Mouse (Mus musculus) hindbrain, embryonic 13.5 days (tissue): ENCODE measurements around the gene Etnk2. TPM values are rescaled to one million over a fixed set of nuclear protein-coding genes. Genes with fewer than 3 reads are reported as not detected.
"Not testable (repeated sequence)": the region's sequence is repeated elsewhere in the genome, so short reads cannot be mapped to it uniquely, and the experiment has no call there.

Source experiments
- ATAC-seq: fragments of 200-750 bp; cut with Nextera tagmentation; 2 replicates; pipeline ENCODE4 v1.8.0; 2017; ENCODE audit warnings: moderate TSS enrichment; ENCODE audit not compliant: low FRiP score
- H3K27ac ChIP-seq: fragments of 300-500 bp; sonication (generic); 2 replicates; pipeline ENCODE4 v1.5.1; 2015; ENCODE audit warnings: inconsistent platforms, mild to moderate bottlenecking, moderate library complexity
- H3K27me3 ChIP-seq: fragments of 300-500 bp; sonication (generic); 2 replicates; pipeline ENCODE4 v1.6.1; 2015; ENCODE audit warnings: mild to moderate bottlenecking, inconsistent platforms
- H3K36me3 ChIP-seq: fragments of 300-500 bp; sonication (generic); 2 replicates; pipeline ENCODE4 v1.6.1; 2015; ENCODE audit warnings: mild to moderate bottlenecking, inconsistent platforms
- H3K4me1 ChIP-seq: fragments of 300-500 bp; sonication (generic); replicated peaks from 2 replicates; pipeline ENCODE4 v1.6.1; 2015; ENCODE audit warnings: inconsistent platforms
- H3K4me2 ChIP-seq: fragments of 300-500 bp; sonication (generic); 2 replicates; pipeline ENCODE4 v1.6.1; 2015; ENCODE audit warnings: inconsistent platforms, mild to moderate bottlenecking, moderate library complexity
- H3K4me3 ChIP-seq: fragments of 300-500 bp; sonication (generic); 2 replicates; pipeline ENCODE4 v1.5.1; 2015; ENCODE audit warnings: mild to moderate bottlenecking, inconsistent platforms
- H3K9ac ChIP-seq: fragments of 300-500 bp; sonication (generic); 2 replicates; pipeline ENCODE4 v1.6.1; 2015; ENCODE audit warnings: mild to moderate bottlenecking, inconsistent platforms
- H3K9me3 ChIP-seq: fragments of 300-500 bp; sonication (generic); 2 replicates; pipeline ENCODE4 v1.6.1; 2016; ENCODE audit warnings: inconsistent platforms
- WGBS: fragments of 180-500 bp; shearing (Covaris S2); methylation state at CpG from one replicate; pipeline ENCODE4 v1.1.7; 2015; 5-methylcytosine and 5-hydroxymethylcytosine counted together
- polyA plus RNA-seq: library from polyadenylated mRNA; unstranded; fragments of >200 nt; fragmentation: Nextera tagmentation; extraction: Ambion mirVana; gene quantifications from 2 replicates; pipeline ENCODE4 v1.2.1, GENCODE M21; 2015

Etnk2 gene
- polyA plus RNA-seq, 1 experiment from 2014 or later: 10.3 TPM

- no peaks in the 10 kb centered on the region for H3K36me3 ChIP-seq
- H3K27me3 ChIP-seq: peaks cover 26% of the 10 kb centered on the region
- no peak overlapping the region for H3K4me2 ChIP-seq
- peak overlapping the region; percentile 56 for H3K27ac ChIP-seq
- WGBS: 24% methylated on average over 3 of the region's 3 CpGs
- peaks cover 26% of the 10 kb centered on the region for H3K4me1 ChIP-seq
- peak; percentile 86 for ATAC-seq
- H3K9me3 ChIP-seq: no peaks in the 10 kb centered on the region
- H3K4me3 ChIP-seq: no peak overlapping the region
- no peak overlapping the region for H3K9ac ChIP-seq
These were observed 32.2 kb upstream of the Etnk2 start for GRCm38 (mm10) chr1:133331142-133331541.

GRCm38 (mm10) chr1:133332656-133333430, 30.5 kb upstream of the Etnk2 start:
- Histone ChIP-seq H3K4me2 (no peak overlapping the region), H3K36me3 (no peaks in the 10 kb centered on the region), H3K4me3 (no peak overlapping the region), H3K9me3 (no peaks in the 10 kb centered on the region), H3K9ac (no peak overlapping the region), H3K27me3 (peaks cover 20% of the 10 kb centered on the region), H3K4me1 (peaks cover 26% of the 10 kb centered on the region), H3K27ac (no peak overlapping the region)
- ATAC-seq: no peak
- WGBS: 87% methylated on average over 11 of the region's 11 CpGs

GRCm38 (mm10) chr1:133333937-133334336, 29.4 kb upstream of the Etnk2 start:
- 52% methylated on average over 6 of the region's 6 CpGs for WGBS
- Histone ChIP-seq H3K27ac (no peak overlapping the region), H3K4me1 (peaks cover 23% of the 10 kb centered on the region), H3K4me3 (no peak overlapping the region), H3K27me3 (peaks cover 10% of the 10 kb centered on the region), H3K9me3 (no peaks in the 10 kb centered on the region), H3K4me2 (no peak overlapping the region), H3K36me3 (no peaks in the 10 kb centered on the region), H3K9ac (no peak overlapping the region)
- ATAC-seq: no peak

GRCm38 (mm10) chr1:133340403-133340802, 23.0 kb upstream of the Etnk2 start:
- H3K36me3 ChIP-seq, H3K27ac ChIP-seq, ATAC-seq, H3K9ac ChIP-seq, H3K9me3 ChIP-seq, H3K4me2 ChIP-seq, H3K27me3 ChIP-seq, H3K4me1 ChIP-seq, H3K4me3 ChIP-seq: not testable (repeated sequence)
- WGBS: 83% methylated on average over 1 of the region's 1 CpGs

- no peak overlapping the region for H3K27ac ChIP-seq
- ATAC-seq: no peak
- WGBS: 91% methylated on average over 2 of the region's 2 CpGs
- no peak overlapping the region for H3K4me3 ChIP-seq
- H3K9ac ChIP-seq: no peak overlapping the region
- H3K27me3 ChIP-seq: no peaks in the 10 kb centered on the region
- H3K4me2 ChIP-seq: no peak overlapping the region
- no peaks in the 10 kb centered on the region for H3K9me3 ChIP-seq
- H3K36me3 ChIP-seq: no peaks in the 10 kb centered on the region
- no peaks in the 10 kb centered on the region for H3K4me1 ChIP-seq
These were observed 19.0 kb upstream of the Etnk2 start for GRCm38 (mm10) chr1:133344357-133344756.

- WGBS: 89% methylated on average over 9 of the region's 9 CpGs
- H3K4me1 ChIP-seq: peaks cover 10% of the 10 kb centered on the region
- no peak overlapping the region for H3K4me2 ChIP-seq
- ATAC-seq: no peak
- H3K36me3 ChIP-seq: no peaks in the 10 kb centered on the region
- H3K27me3 ChIP-seq: no peaks in the 10 kb centered on the region
- no peak overlapping the region for H3K4me3 ChIP-seq
- no peak overlapping the region for H3K27ac ChIP-seq
- H3K9ac ChIP-seq: no peak overlapping the region
- H3K9me3 ChIP-seq: no peaks in the 10 kb centered on the region
These were observed 16.8 kb upstream of the Etnk2 start for GRCm38 (mm10) chr1:133346531-133346930.

- Histone ChIP-seq H3K9ac (no peak overlapping the region), H3K36me3 (no peaks in the 10 kb centered on the region), H3K4me2 (no peak overlapping the region), H3K4me1 (peaks cover 10% of the 10 kb centered on the region), H3K27me3 (no peaks in the 10 kb centered on the region), H3K27ac (no peak overlapping the region; the same call in 1 of the 2 replicates), H3K4me3 (no peak overlapping the region), H3K9me3 (no peaks in the 10 kb centered on the region)
- ATAC-seq: no peak
- 69% methylated on average over 3 of the region's 3 CpGs for WGBS
These were observed 16.1 kb upstream of the Etnk2 start for GRCm38 (mm10) chr1:133347226-133347625.

GRCm38 (mm10) chr1:133347693-133348520, 15.5 kb upstream of the Etnk2 start:
- Histone ChIP-seq H3K9ac (no peak overlapping the region), H3K4me1 (peaks cover 10% of the 10 kb centered on the region), H3K4me2 (no peak overlapping the region), H3K36me3 (no peaks in the 10 kb centered on the region), H3K9me3 (no peaks in the 10 kb centered on the region), H3K27ac (no peak overlapping the region), H3K27me3 (no peaks in the 10 kb centered on the region), H3K4me3 (no peak overlapping the region)
- WGBS: 77% methylated on average over 11 of the region's 11 CpGs
- ATAC-seq: no peak

- no peaks in the 10 kb centered on the region for H3K9me3 ChIP-seq
- peaks cover 17% of the 10 kb centered on the region for H3K4me1 ChIP-seq
- H3K27ac ChIP-seq: no peak within 1 kb of the TSS
- ATAC-seq: no peak
- 94% methylated on average over 1 of the region's 1 CpGs for WGBS
- peaks cover 8% of the 10 kb centered on the region for H3K27me3 ChIP-seq
- no peak within 1 kb of the TSS for H3K9ac ChIP-seq
- no peak within 1 kb of the TSS for H3K4me3 ChIP-seq
- no peak within 1 kb of the TSS for H3K4me2 ChIP-seq
- H3K36me3 ChIP-seq: no peaks in the 10 kb centered on the region
These were observed 13.2 kb upstream of the Etnk2 start, which contains the start of gene Ren1 for GRCm38 (mm10) chr1:133350210-133350609. TSS of gene Ren1 (plus strand) at chr1:133350510.

GRCm38 (mm10) chr1:133351762-133352161, 11.6 kb upstream of the Etnk2 start:
- H3K9me3 ChIP-seq: no peaks in the 10 kb centered on the region
- H3K4me3 ChIP-seq: no peak overlapping the region
- no peak for ATAC-seq
- no peak overlapping the region for H3K4me2 ChIP-seq
- H3K4me1 ChIP-seq: peaks cover 20% of the 10 kb centered on the region
- H3K27ac ChIP-seq: no peak overlapping the region
- H3K36me3 ChIP-seq: no peaks in the 10 kb centered on the region
- peaks cover 16% of the 10 kb centered on the region for H3K27me3 ChIP-seq
- H3K9ac ChIP-seq: no peak overlapping the region
- WGBS: 67% methylated on average over 9 of the region's 9 CpGs

- H3K9ac ChIP-seq: no peak overlapping the region
- no peak overlapping the region for H3K27ac ChIP-seq
- no peaks in the 10 kb centered on the region for H3K9me3 ChIP-seq
- H3K4me2 ChIP-seq: peak overlapping the region; percentile 10; the same call in 1 of the 2 replicates
- 39% methylated on average over 12 of the region's 12 CpGs for WGBS
- H3K4me3 ChIP-seq: no peak overlapping the region
- ATAC-seq: peak; percentile 26; the same call in 1 of the 2 replicates
- peaks cover 25% of the 10 kb centered on the region for H3K27me3 ChIP-seq
- peaks cover 21% of the 10 kb centered on the region for H3K4me1 ChIP-seq
- H3K36me3 ChIP-seq: no peaks in the 10 kb centered on the region
These were observed 10.0 kb upstream of the Etnk2 start for GRCm38 (mm10) chr1:133353371-133353809.

- Histone ChIP-seq H3K4me1 (peaks cover 14% of the 10 kb centered on the region), H3K27me3 (peaks cover 39% of the 10 kb centered on the region), H3K4me3 (no peak overlapping the region), H3K4me2 (no peak overlapping the region), H3K9me3 (no peaks in the 10 kb centered on the region), H3K9ac (no peak overlapping the region), H3K27ac (no peak overlapping the region), H3K36me3 (no peaks in the 10 kb centered on the region)
- ATAC-seq: no peak
- WGBS: 56% methylated on average over 5 of the region's 5 CpGs
These were observed 7.9 kb upstream of the Etnk2 start for GRCm38 (mm10) chr1:133355469-133355868.
